Mouse (Mus musculus): Measurements from ENCODE around the gene Esp31. TPM values are rescaled to one million over a fixed set of nuclear protein-coding genes. Genes with fewer than 3 reads are reported as not detected.

Esp31 gene
- not detected in 2 replicates for polyA plus RNA-seq (2016; fragmentation: Nextera tagmentation; extraction: Ambion mirVana)

GRCm38 (mm10) chr17:38639147-38639546 lies at the start of gene Esp31:
TSS of gene Esp31 (plus strand) at chr17:38639447.
- WGBS (ENCODE audit: insufficient replicate concordance) = 53% methylated on average over 2 of the region's 2 CpGs
- H3K27me3 ChIP-seq (replicated peaks) = no peaks in the 10 kb centered on the region
- no peak within 1 kb of the TSS for H3K4me2 ChIP-seq
- no peak within 1 kb of the TSS for H3K27ac ChIP-seq
- no peak for ATAC-seq
- H3K9ac ChIP-seq = no peak within 1 kb of the TSS
- H3K4me3 ChIP-seq = no peak within 1 kb of the TSS
- no peaks in the 10 kb centered on the region for H3K36me3 ChIP-seq
- H3K9me3 ChIP-seq (replicated peaks) = 0 out of 2 replicates have a peak, but pooled peaks cover 3% of the 10 kb centered on the region
- H3K4me1 ChIP-seq = no peaks in the 10 kb centered on the region

Other genes starting within 250 kb of the Esp31 start
- not detected in 2 replicates for gene Esp36, start 219.3 kb upstream of the Esp31 start, polyA plus RNA-seq (2016; fragmentation: Nextera tagmentation; extraction: Ambion mirVana)
- not detected in 2 replicates for gene Esp34, start 85.3 kb upstream of the Esp31 start, polyA plus RNA-seq (2016; fragmentation: Nextera tagmentation; extraction: Ambion mirVana)

Data from liver, embryonic 12.5 days (tissue).